ENCODE assay signal across 16 mouse cellular contexts in genomic region chr10:115790788-115791187, GRCm38 (mm10). TPM values are rescaled to one million over a fixed set of nuclear protein-coding genes. Genes with fewer than 3 reads are reported as not detected.
DNase-seq lines count a peak whose midpoint lies in the region.
"Had no signal": no experiment of that assay in that cellular context is flagged by ENCODE, and none has a peak within 500 bp of the region (broad histone marks: within the 10 kb centered on the region; RNA-seq: fewer than 3 reads in every experiment).

No protein-coding gene starts in this region.

- intact Hi-C loops in left cerebral cortex, postnatal 4 days (cut with DNase I), result no loop called here
- intact Hi-C loops in gastrocnemius, postnatal 36 days (cut with DNase I), result no loop called here

- peak; percentile 18 to 57 for DNase-seq in cerebellum, postnatal 14 days
- no peak for DNase-seq in cerebellum, adult 9-11 months
- peak; percentile 14 for DNase-seq in left cerebral cortex, postnatal 4 days
- DNase-seq in left cerebral cortex, adult 18-20 months (ENCODE audit: low spot score in 2 of 2), result no peak
- peak; percentile 52 for DNase-seq in brain, adult 2 months (ENCODE audit: low read depth, low spot score)
- no peak for DNase-seq in gastrocnemius, postnatal 36 days
- DNase-seq: adrenal gland, adult 8-10 months; adrenal gland, postnatal 25 days; cerebellum, adult 11-12 months; cerebellum, adult 8-10 months; forebrain, postnatal 0 days; gastrocnemius, adult 2 months; gastrocnemius, postnatal 14 days; heart, adult 18-20 months; heart, postnatal 10 days; heart, postnatal 36 days had no signal

RNA-seq across cellular contexts. Expression of gene Tspan8, which starts 25.8 kb away (rescaled TPM):
- total RNA-seq in left cerebral cortex, postnatal 4 days (2021), result under 1 TPM; 0.78 to 0.79 TPM
- under 1 TPM; 0.28 to 0.98 TPM for total RNA-seq in left cerebral cortex, adult 18-20 months (2021)
- 10 to 100 TPM; 77.7 to 88.5 TPM for total RNA-seq in gastrocnemius, postnatal 36 days (2021)

Comparison
In these comparisons a context has a peak if more than half of its experiments do, and no peak if none do; other contexts are left out.
1. DNase-seq: peak in cerebellum, postnatal 14 days (2 of 2), left cerebral cortex, postnatal 4 days (single experiment) and brain, adult 2 months (single experiment); none in cerebellum, adult 9-11 months (single experiment), left cerebral cortex, adult 18-20 months (0 of 2) and gastrocnemius, postnatal 36 days (0 of 2).
2. RNA of gene Tspan8, which starts 25.8 kb away (total RNA-seq): 77.7 to 88.5 TPM in gastrocnemius, postnatal 36 days; 0.28 to 0.98 TPM in left cerebral cortex, adult 18-20 months and 0.78 to 0.79 TPM in left cerebral cortex, postnatal 4 days; every median in the first group is over 10 times any median in the second.